Mouse (Mus musculus): ENCODE data around the gene Ubr4. TPM values are rescaled to one million over a fixed set of nuclear protein-coding genes. Genes with fewer than 3 reads are reported as not detected.

Ubr4 gene
- total and polyA plus RNA-seq, 3 experiments, result 81.9 to 270 (median 177) TPM

DNA sequence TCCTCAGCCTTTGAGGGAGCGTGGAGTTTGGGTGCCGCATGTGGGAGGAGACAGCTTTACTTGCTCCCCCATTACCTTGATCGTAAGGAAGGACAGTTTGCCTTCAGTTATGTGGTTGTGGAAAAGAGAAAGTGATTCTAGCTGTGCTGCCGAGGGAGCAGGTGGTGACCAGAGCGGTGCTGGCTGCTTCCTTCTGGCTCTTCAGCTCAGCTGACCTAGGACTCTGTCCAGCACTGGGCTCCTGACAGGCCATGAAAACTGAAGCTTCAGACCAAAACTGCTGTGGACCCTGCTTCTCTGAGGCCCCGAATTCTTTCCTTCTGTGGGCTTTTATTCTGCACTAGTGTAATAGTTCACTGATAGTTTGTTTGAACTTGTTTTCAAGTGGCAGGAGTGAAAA, 114.1 kb downstream of the Ubr4 start:
- Histone ChIP-seq H3K4me3 (ENCODE audit: control insufficient read depth in 1 of 2, insufficient read depth in 1 of 2, low read depth in 2 of 2, low read length in 2 of 2) (no peak overlapping the region), H3K27me3 (ENCODE audit: control insufficient read depth in 1 of 2, insufficient read depth in 2 of 2, low read length in 2 of 2) (no peaks in the 10 kb centered on the region), H3K36me3 (ENCODE audit: control insufficient read depth in 1 of 2, insufficient read depth in 2 of 2, low read length in 2 of 2) (peaks cover 0 to 25% of the 10 kb centered on the region in 2 experiments; a peak in 2 of 4 replicates), H3K79me2 (ENCODE audit: control insufficient read depth, insufficient read depth, low read length, poor library complexity) (no peaks in the 10 kb centered on the region), H3K4me1 (ENCODE audit: control insufficient read depth in 1 of 2, insufficient read depth in 2 of 2, low read length in 2 of 2) (no peaks in the 10 kb centered on the region), H3K9me3 (replicated peaks; ENCODE audit: insufficient read depth, low read length) (no peaks in the 10 kb centered on the region), H3K27ac (ENCODE audit: control insufficient read depth, low read depth, low read length) (no peak overlapping the region), H3K9ac (ENCODE audit: control insufficient read depth, low read depth, low read length, poor library complexity, severe bottlenecking) (no peak overlapping the region)
- no peak for DNase-seq (ENCODE audit: low read depth, low spot score)
- TF ChIP-seq HCFC1 (IDR thresholded peaks at IDR 0.05; ENCODE audit: low read depth, low read length) (no peak), JUND (IDR thresholded peaks at IDR 0.05; ENCODE audit: low read depth, low read length) (no peak), USF2 (IDR thresholded peaks at IDR 0.05; ENCODE audit: borderline replicate concordance in 1 of 2, insufficient read depth in 1 of 2, low read depth in 1 of 2, low read length in 2 of 2) (no peak), RCOR1 (IDR thresholded peaks at IDR 0.05; ENCODE audit: low read depth, low read length) (no peak), MXI1 (IDR thresholded peaks at IDR 0.05; ENCODE audit: low read depth, low read length) (no peak), BHLHE40 (IDR thresholded peaks at IDR 0.05; ENCODE audit: borderline replicate concordance, low read depth, low read length) (no peak), MAZ (IDR thresholded peaks at IDR 0.05; ENCODE audit: low read depth, low read length) (no peak), ETS1 (IDR thresholded peaks at IDR 0.05; ENCODE audit: low read depth, low read length) (no peak), GATA1 (IDR thresholded peaks at IDR 0.05; ENCODE audit: low read depth, low read length) (no peak), TAL1 (IDR thresholded peaks at IDR 0.05; ENCODE audit: low read length) (no peak), TCF12 (IDR thresholded peaks at IDR 0.05; ENCODE audit: low read depth, low read length) (no peak), ZMIZ1 (IDR thresholded peaks at IDR 0.05; ENCODE audit: low read depth, low read length) (no peak), ZNF384 (IDR thresholded peaks at IDR 0.05; ENCODE audit: low read depth, low read length) (no peak), POLR2AphosphoS2 (IDR thresholded peaks at IDR 0.05; ENCODE audit: low read length) (no peak), SMC3 (IDR thresholded peaks at IDR 0.05; ENCODE audit: low read depth, low read length) (no peak), NELFE (IDR thresholded peaks at IDR 0.05; ENCODE audit: low read depth, low read length) (no peak)

DNA sequence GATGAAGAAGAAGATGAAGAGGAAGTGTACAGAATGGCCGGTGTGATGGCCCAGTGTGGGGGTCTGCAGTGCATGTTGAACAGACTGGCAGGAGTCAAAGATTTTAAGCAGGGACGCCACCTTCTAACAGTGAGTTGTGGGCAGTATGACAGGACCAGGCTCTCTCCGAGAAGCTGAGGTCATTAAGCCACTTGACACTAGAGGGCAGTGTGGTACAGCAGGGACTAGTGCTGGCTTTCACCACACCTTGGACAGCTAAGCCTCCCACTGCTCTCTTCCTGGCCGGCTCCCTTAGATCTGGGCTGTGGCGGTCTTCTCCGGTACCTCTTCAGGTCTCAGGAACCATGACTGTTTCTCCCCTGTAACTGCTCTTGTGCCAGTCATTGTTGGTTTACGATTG, 117.8 kb downstream of the Ubr4 start:
- DNase-seq (ENCODE audit: low read depth, low spot score), result peak; percentile 67
- no peaks in the 10 kb centered on the region for H3K9me3 ChIP-seq (replicated peaks; ENCODE audit: insufficient read depth, low read length)
- no peaks in the 10 kb centered on the region for H3K4me1 ChIP-seq (ENCODE audit: control insufficient read depth in 1 of 2, insufficient read depth in 2 of 2, low read length in 2 of 2)
- no peaks in the 10 kb centered on the region for H3K79me2 ChIP-seq (ENCODE audit: control insufficient read depth, insufficient read depth, low read length, poor library complexity)
- H3K4me3 ChIP-seq (ENCODE audit: control insufficient read depth in 1 of 2, insufficient read depth in 1 of 2, low read depth in 2 of 2, low read length in 2 of 2), result no peak overlapping the region
- peaks cover 0 to 21% of the 10 kb centered on the region in 2 experiments; a peak in 2 of 4 replicates for H3K36me3 ChIP-seq (ENCODE audit: control insufficient read depth in 1 of 2, insufficient read depth in 2 of 2, low read length in 2 of 2)
- TF ChIP-seq E2F4 (IDR thresholded peaks at IDR 0.05; ENCODE audit: borderline replicate concordance, low read depth, low read length) (no peak), CTCF (IDR thresholded peaks at IDR 0.05 in 2 of 3, conservative IDR thresholded peaks at IDR 0.05 in 1 of 3; ENCODE audit: control insufficient read depth in 1 of 3, insufficient read depth in 1 of 3, low read depth in 2 of 3, low read length in 3 of 3, poor library complexity in 1 of 3, severe bottlenecking in 1 of 3) (peak; percentile 78 to 85 (median 80)), UBTF (IDR thresholded peaks at IDR 0.05; ENCODE audit: borderline replicate concordance, insufficient read depth, low read depth, low read length) (no peak), ZC3H11A (IDR thresholded peaks at IDR 0.05; ENCODE audit: low read depth, low read length) (peak; percentile 39; the same call in 1 of the 2 replicates), RAD21 (IDR thresholded peaks at IDR 0.05; ENCODE audit: low read depth, low read length) (peak; percentile 63), SMC3 (IDR thresholded peaks at IDR 0.05; ENCODE audit: low read depth, low read length) (peak; percentile 65)
- no peaks in the 10 kb centered on the region for H3K27me3 ChIP-seq (ENCODE audit: control insufficient read depth in 1 of 2, insufficient read depth in 2 of 2, low read length in 2 of 2)
- H3K27ac ChIP-seq (ENCODE audit: control insufficient read depth, low read depth, low read length), result no peak overlapping the region
- no peak overlapping the region for H3K9ac ChIP-seq (ENCODE audit: control insufficient read depth, low read depth, low read length, poor library complexity, severe bottlenecking)

Data from MEL (cell line).